In the genomic region with DNA sequence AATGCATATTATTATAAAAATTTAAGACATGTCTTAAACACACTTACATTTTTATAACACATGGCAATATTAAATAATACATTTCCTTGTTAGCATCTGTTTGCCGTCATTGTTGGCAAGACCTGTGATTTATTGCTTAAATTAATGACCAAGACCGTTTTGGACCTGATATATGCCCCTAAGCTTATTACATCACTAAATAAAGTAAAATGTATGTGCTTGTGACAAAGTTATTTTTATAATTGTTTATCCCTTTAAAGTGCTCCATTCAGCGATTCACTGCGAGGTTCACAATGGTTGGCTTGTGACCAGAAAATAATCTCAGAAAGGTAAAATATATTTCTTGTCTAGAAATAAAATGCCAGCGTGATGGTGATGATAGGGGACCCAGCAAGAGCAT, we compare ENCODE assay signal across 16 mouse cellular contexts.
"Had no signal": no experiment of that assay in that cellular context is flagged by ENCODE, and none has a peak within 500 bp of the region (broad histone marks: within the 10 kb centered on the region; RNA-seq: fewer than 3 reads in every experiment).

No protein-coding gene starts in this region.

- H3K4me1 ChIP-seq: stomach, embryonic 15.5 days had no signal

- H3K27ac ChIP-seq: neural tube, embryonic 13.5 days; neural tube, embryonic 15.5 days; stomach, postnatal 0 days had no signal

- H3K4me3 ChIP-seq: neural tube, embryonic 13.5 days; neural tube, embryonic 15.5 days; stomach, embryonic 15.5 days had no signal

- H3K36me3 ChIP-seq: neural tube, embryonic 13.5 days; neural tube, embryonic 15.5 days; stomach, embryonic 15.5 days had no signal

- H3K4me2 ChIP-seq: neural tube, embryonic 13.5 days; neural tube, embryonic 15.5 days; stomach, embryonic 15.5 days had no signal

- H3K9ac ChIP-seq: neural tube, embryonic 13.5 days; neural tube, embryonic 15.5 days; stomach, embryonic 15.5 days had no signal

- H3K27me3 ChIP-seq: neural tube, embryonic 13.5 days; neural tube, embryonic 15.5 days; stomach, embryonic 15.5 days had no signal

- H3K9me3 ChIP-seq: neural tube, embryonic 13.5 days; neural tube, embryonic 15.5 days; stomach, embryonic 15.5 days had no signal

- DNase-seq: retina, postnatal 1 day; right cerebral cortex, adult 18-20 months; right cerebral cortex, postnatal 14 days; right cerebral cortex, postnatal 25 days; right cerebral cortex, postnatal 4 days; spleen, adult 18-20 months; thymus, adult 18-20 months; thymus, adult 2 months; thymus, postnatal 14 days; thymus, postnatal 25 days; thymus, postnatal 36 days; thymus, postnatal 4 days had no signal
